Mouse (Mus musculus) kidney, postnatal 25 days (tissue): ENCODE measurements around the gene Rbms1.
"Not testable (repeated sequence)": the region's sequence is repeated elsewhere in the genome, so short reads cannot be mapped to it uniquely, and the experiment has no call there.

Experiments
- DNase-seq, 2 experiments: peaks; one replicate each; pipeline ENCODE4 v3.0.0; 2021; ENCODE audit warnings: mixed read lengths in 2 of 2

Gene Rbms1

GRCm38 (mm10) chr2:60844259-60844658, 118.7 kb downstream of the Rbms1 start:
- DNase-seq: no peak

- DNase-seq: no peak
These were observed 119.4 kb downstream of the Rbms1 start for GRCm38 (mm10) chr2:60843633-60844032.

- DNase-seq: no peak
These were observed 120.0 kb downstream of the Rbms1 start for GRCm38 (mm10) chr2:60842976-60843375.

- DNase-seq: peak in 1 of 2 experiments; percentile 55
These were observed 122.1 kb downstream of the Rbms1 start for GRCm38 (mm10) chr2:60840922-60841321.

- no peak for DNase-seq
These were observed 123.5 kb downstream of the Rbms1 start for GRCm38 (mm10) chr2:60839498-60839897.

GRCm38 (mm10) chr2:60838856-60839255, 124.1 kb downstream of the Rbms1 start:
- peak; percentile 74 to 80 for DNase-seq

- DNase-seq: peak; percentile 62 to 64
These were observed 125.4 kb downstream of the Rbms1 start for GRCm38 (mm10) chr2:60837616-60838015.

GRCm38 (mm10) chr2:60836237-60836636, 126.8 kb downstream of the Rbms1 start:
- DNase-seq: peak in 1 of 2 experiments; percentile 20

- no peak for DNase-seq
These were observed 128.7 kb downstream of the Rbms1 start for GRCm38 (mm10) chr2:60834293-60834692.

GRCm38 (mm10) chr2:60832254-60832653, 130.7 kb downstream of the Rbms1 start:
- DNase-seq: no peak

- not testable (repeated sequence) for DNase-seq
These were observed 132.5 kb downstream of the Rbms1 start for GRCm38 (mm10) chr2:60830464-60830863.

- DNase-seq: no peak
These were observed 134.0 kb downstream of the Rbms1 start for GRCm38 (mm10) chr2:60828908-60829462.

- DNase-seq: no peak
These were observed 135.9 kb downstream of the Rbms1 start for GRCm38 (mm10) chr2:60827152-60827428.

GRCm38 (mm10) chr2:60826406-60827151, 136.4 kb downstream of the Rbms1 start:
- DNase-seq: peak in 1 of 2 experiments; percentile 39

GRCm38 (mm10) chr2:60825690-60826089, 137.3 kb downstream of the Rbms1 start:
- DNase-seq: peak; percentile 55 to 56

GRCm38 (mm10) chr2:60821635-60822034, 141.4 kb downstream of the Rbms1 start:
- no peak for DNase-seq

- DNase-seq: no peak
These were observed 144.4 kb downstream of the Rbms1 start for GRCm38 (mm10) chr2:60818632-60819031.

GRCm38 (mm10) chr2:60816307-60816706, 146.7 kb downstream of the Rbms1 start:
- DNase-seq: no peak

GRCm38 (mm10) chr2:60814788-60815187, 148.2 kb downstream of the Rbms1 start:
- DNase-seq: peak in 1 of 2 experiments; percentile 38

- DNase-seq: no peak
These were observed 150.0 kb downstream of the Rbms1 start for GRCm38 (mm10) chr2:60812949-60813348.

GRCm38 (mm10) chr2:60810617-60811016, 152.4 kb downstream of the Rbms1 start:
- DNase-seq: peak; percentile 69 to 88

GRCm38 (mm10) chr2:60809441-60809921, 153.5 kb downstream of the Rbms1 start:
- no peak for DNase-seq

GRCm38 (mm10) chr2:60808822-60809221, 154.2 kb downstream of the Rbms1 start:
- DNase-seq: no peak
